ENCODE assay signal across 17 mouse cellular contexts in genomic region chr11:113762136-113762797, GRCm38 (mm10). TPM values are rescaled to one million over a fixed set of nuclear protein-coding genes. Genes with fewer than 3 reads are reported as not detected.
"Had no signal": no experiment of that assay in that cellular context is flagged by ENCODE, and none has a peak within 500 bp of the region (broad histone marks: within the 10 kb centered on the region; RNA-seq: fewer than 3 reads in every experiment).

No protein-coding gene starts in this region.

- H3K27me3 ChIP-seq: limb, embryonic 13.5 days; midbrain, embryonic 15.5 days; neural tube, embryonic 13.5 days had no signal

- DNase-seq: kidney, postnatal 10 days; kidney, postnatal 4 days; left cerebral cortex, postnatal 4 days; lung, adult 18-20 months; retina, postnatal 1 day; right cerebral cortex, postnatal 4 days; spleen, adult 18-20 months; thymus, postnatal 4 days had no signal

- H3K27ac ChIP-seq: layer of hippocampus, adult 2 months; limb, embryonic 13.5 days; liver, embryonic 14.5 days; midbrain, embryonic 15.5 days; neural tube, embryonic 13.5 days had no signal

- H3K9me3 ChIP-seq: limb, embryonic 13.5 days; midbrain, embryonic 15.5 days; neural tube, embryonic 13.5 days had no signal

- ATAC-seq: midbrain, embryonic 15.5 days had no signal

- H3K9ac ChIP-seq: limb, embryonic 13.5 days; liver, embryonic 14.5 days; midbrain, embryonic 15.5 days; neural tube, embryonic 13.5 days had no signal

- H3K4me2 ChIP-seq: limb, embryonic 13.5 days; midbrain, embryonic 11.5 days; midbrain, embryonic 15.5 days; neural tube, embryonic 13.5 days had no signal

- H3K36me3 ChIP-seq: limb, embryonic 13.5 days; midbrain, embryonic 15.5 days; neural tube, embryonic 13.5 days had no signal

- H3K4me3 ChIP-seq: layer of hippocampus, adult 2 months; limb, embryonic 13.5 days; midbrain, embryonic 15.5 days; neural tube, embryonic 13.5 days had no signal

RNA-seq across cellular contexts. Expression of gene Cpsf4l, which starts 52.5 kb away (rescaled TPM):
- total RNA-seq: layer of hippocampus, adult 2 months; layer of hippocampus, postnatal 10 days; left cerebral cortex, postnatal 10 days; left cerebral cortex, postnatal 4 days; megakaryocyte, adult 5-6 weeks had no signal
